Mouse (Mus musculus) ovary, adult 18-20 months (tissue): Measurements from ENCODE around the gene E130114P18Rik.

Source experiments
- DNase-seq: peaks from one replicate; pipeline ENCODE4 v3.0.0; 2022; ENCODE audit warnings: low spot score, mixed read lengths

The E130114P18Rik gene

GRCm38 (mm10) chr4:97648825-97649625 lies 128.9 kb downstream of the E130114P18Rik start:
- DNase-seq: no peak

- DNase-seq: no peak
Measured at GRCm38 (mm10) chr4:97648436-97648707, 129.5 kb downstream of the E130114P18Rik start.

GRCm38 (mm10) chr4:97647700-97648435 lies 130.0 kb downstream of the E130114P18Rik start:
- peak; percentile 13 for DNase-seq

- no peak for DNase-seq
Measured at GRCm38 (mm10) chr4:97647236-97647635, 130.6 kb downstream of the E130114P18Rik start.

GRCm38 (mm10) chr4:97640385-97640784 lies 137.5 kb downstream of the E130114P18Rik start:
- no peak for DNase-seq

GRCm38 (mm10) chr4:97636569-97636968 lies 141.3 kb downstream of the E130114P18Rik start:
- no peak for DNase-seq

GRCm38 (mm10) chr4:97635757-97636292 lies 142.1 kb downstream of the E130114P18Rik start:
- DNase-seq: no peak

- DNase-seq: no peak
Measured at GRCm38 (mm10) chr4:97635296-97635755, 142.6 kb downstream of the E130114P18Rik start.

- DNase-seq: no peak
Measured at GRCm38 (mm10) chr4:97628881-97629605, 148.8 kb downstream of the E130114P18Rik start.

GRCm38 (mm10) chr4:97626002-97626720 lies 151.7 kb downstream of the E130114P18Rik start:
- DNase-seq: no peak

GRCm38 (mm10) chr4:97623165-97623564 lies 154.7 kb downstream of the E130114P18Rik start:
- DNase-seq: no peak

GRCm38 (mm10) chr4:97621731-97622130 lies 156.1 kb downstream of the E130114P18Rik start:
- no peak for DNase-seq

- no peak for DNase-seq
Measured at GRCm38 (mm10) chr4:97620409-97620808, 157.5 kb downstream of the E130114P18Rik start.

GRCm38 (mm10) chr4:97618668-97619373 lies 159.1 kb downstream of the E130114P18Rik start:
- no peak for DNase-seq

- DNase-seq: no peak
Measured at GRCm38 (mm10) chr4:97615031-97615430, 162.8 kb downstream of the E130114P18Rik start.

- DNase-seq: no peak
Measured at GRCm38 (mm10) chr4:97611251-97611847, 166.5 kb downstream of the E130114P18Rik start.

GRCm38 (mm10) chr4:97609831-97610727 lies 167.8 kb downstream of the E130114P18Rik start:
- no peak for DNase-seq

GRCm38 (mm10) chr4:97609329-97609728 lies 168.5 kb downstream of the E130114P18Rik start:
- no peak for DNase-seq

- no peak for DNase-seq
Measured at GRCm38 (mm10) chr4:97608728-97609127, 169.2 kb downstream of the E130114P18Rik start.

GRCm38 (mm10) chr4:97608134-97608533 lies 169.7 kb downstream of the E130114P18Rik start:
- no peak for DNase-seq
